Mouse (Mus musculus): ENCODE results near the gene 1700010B08Rik.
"Not testable (repeated sequence)": the region's sequence is repeated elsewhere in the genome, so short reads cannot be mapped to it uniquely, and the experiment has no call there.

1700010B08Rik gene

DNA sequence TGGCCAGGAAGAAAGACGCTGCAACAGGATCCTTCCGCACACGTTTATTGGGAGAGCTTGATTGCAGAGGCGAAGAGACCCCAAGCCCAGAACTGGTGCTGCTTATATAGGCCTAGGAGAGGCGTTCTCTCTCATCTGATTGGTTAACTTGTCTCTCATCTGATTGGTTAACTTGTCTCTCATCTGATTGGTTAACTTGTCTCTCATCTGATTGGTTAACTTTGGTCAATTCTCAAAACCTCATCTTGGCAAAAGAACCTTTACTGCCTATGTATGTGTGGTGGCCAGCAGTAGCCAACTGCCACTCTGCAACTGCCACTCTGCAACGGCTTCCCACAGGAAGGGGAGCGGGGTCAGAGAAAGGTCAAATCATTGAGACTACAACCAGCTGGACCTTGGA is at the start of gene 1700010B08Rik:
Gene 1700010B08Rik, plus strand, starts transcription at position 301 of the 400 bp plus-strand sequence.
- DNase-seq (ENCODE audit: low spot score), result not testable (repeated sequence)

DNA sequence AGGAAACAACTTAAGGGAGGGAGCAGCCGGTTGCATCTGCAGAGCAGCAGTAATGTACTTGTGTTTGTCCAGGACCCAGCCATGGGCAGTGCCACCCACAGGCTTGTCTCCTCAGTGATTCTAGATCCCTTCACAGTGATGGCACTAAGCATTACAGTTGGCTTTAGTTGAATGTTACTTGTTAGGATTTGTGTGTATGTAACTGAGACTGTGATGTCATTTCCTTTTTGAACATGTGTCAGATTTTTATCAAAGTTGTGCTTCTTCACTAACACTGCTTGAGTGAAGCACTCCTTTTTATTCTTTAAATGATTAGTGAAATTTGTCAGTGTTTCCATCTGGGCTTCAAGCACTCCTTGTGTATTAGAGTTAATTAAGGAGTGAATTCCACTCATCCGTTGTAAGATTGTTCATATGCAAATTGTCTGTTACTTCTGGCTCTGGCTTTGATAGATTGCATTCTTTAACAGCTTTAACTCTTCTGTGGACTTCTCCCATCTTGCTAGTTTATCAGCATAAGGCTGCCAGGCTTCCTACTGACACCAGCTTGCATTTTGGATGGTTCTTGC is 46.8 kb upstream of the 1700010B08Rik start:
- DNase-seq (ENCODE audit: low spot score), result no peak

- no peak for DNase-seq (ENCODE audit: low spot score)
Measured at GRCm38 (mm10) chr2:173673469-173673868, 45.7 kb upstream of the 1700010B08Rik start.

GRCm38 (mm10) chr2:173678593-173678992 is 40.6 kb upstream of the 1700010B08Rik start:
- DNase-seq (ENCODE audit: low spot score), result no peak

GRCm38 (mm10) chr2:173679217-173679616 is 40.0 kb upstream of the 1700010B08Rik start:
- no peak for DNase-seq (ENCODE audit: low spot score)

DNA sequence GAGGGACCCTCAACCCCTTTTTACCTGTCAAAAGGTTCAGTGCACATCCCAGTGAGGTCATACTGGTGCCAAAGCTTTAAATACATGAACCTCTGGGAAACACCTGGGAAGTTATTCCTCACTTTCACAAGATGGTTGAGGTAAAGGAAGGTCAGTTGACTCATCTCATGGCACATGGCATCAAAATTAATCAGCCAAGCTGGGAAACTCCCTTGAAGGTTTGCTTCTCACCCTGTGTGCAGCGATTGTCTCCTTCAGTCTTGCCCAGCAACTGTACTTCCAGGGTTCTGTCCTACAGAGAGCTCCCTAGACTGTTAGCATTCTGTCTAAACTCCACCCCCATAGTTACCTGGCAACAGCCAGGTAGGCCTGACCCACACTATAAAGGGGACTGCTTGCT is 39.1 kb upstream of the 1700010B08Rik start:
- no peak for DNase-seq (ENCODE audit: low spot score)

- no peak for DNase-seq (ENCODE audit: low spot score)
Measured at GRCm38 (mm10) chr2:173682773-173683172, 36.4 kb upstream of the 1700010B08Rik start.

GRCm38 (mm10) chr2:173685781-173686361 is 33.3 kb upstream of the 1700010B08Rik start:
- no peak for DNase-seq (ENCODE audit: low spot score)

GRCm38 (mm10) chr2:173687363-173687762 is 31.9 kb upstream of the 1700010B08Rik start:
- no peak for DNase-seq (ENCODE audit: low spot score)

- DNase-seq (ENCODE audit: low spot score), result no peak
Measured at GRCm38 (mm10) chr2:173689835-173690234, 29.4 kb upstream of the 1700010B08Rik start.

- no peak for DNase-seq (ENCODE audit: low spot score)
Measured at GRCm38 (mm10) chr2:173691748-173692147, 27.5 kb upstream of the 1700010B08Rik start.

- DNase-seq (ENCODE audit: low spot score), result no peak
Measured at GRCm38 (mm10) chr2:173692693-173693092, 26.5 kb upstream of the 1700010B08Rik start.

GRCm38 (mm10) chr2:173698850-173699249 is 20.4 kb upstream of the 1700010B08Rik start:
- DNase-seq (ENCODE audit: low spot score), result no peak

GRCm38 (mm10) chr2:173702096-173702866 is 16.9 kb upstream of the 1700010B08Rik start:
- DNase-seq (ENCODE audit: low spot score), result no peak

- no peak for DNase-seq (ENCODE audit: low spot score)
Measured at GRCm38 (mm10) chr2:173702867-173703237, 16.4 kb upstream of the 1700010B08Rik start.

GRCm38 (mm10) chr2:173705827-173706551 is 13.2 kb upstream of the 1700010B08Rik start:
- DNase-seq (ENCODE audit: low spot score), result no peak

GRCm38 (mm10) chr2:173707626-173708025 is 11.6 kb upstream of the 1700010B08Rik start:
- not testable (repeated sequence) for DNase-seq (ENCODE audit: low spot score)

DNA sequence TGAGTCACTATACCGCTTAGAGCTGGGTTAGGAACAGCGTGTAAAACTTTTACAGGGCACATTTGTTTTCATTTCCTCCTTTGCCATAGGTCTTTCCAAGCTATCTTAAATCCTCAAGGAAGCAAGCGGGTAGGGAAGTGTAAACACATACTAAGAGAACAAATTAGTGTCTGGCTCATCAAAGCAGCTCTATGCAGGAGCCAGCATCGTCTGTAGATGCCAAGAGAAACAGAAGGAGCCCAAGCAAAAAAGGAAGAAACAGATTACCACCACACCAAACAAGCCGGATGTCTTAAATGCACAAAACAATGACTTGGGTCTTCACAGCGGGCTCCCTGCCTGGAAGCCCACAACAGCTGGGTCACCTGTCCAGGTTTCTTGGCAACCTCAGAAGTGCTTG is 9.0 kb upstream of the 1700010B08Rik start:
- DNase-seq (ENCODE audit: low spot score), result no peak

- DNase-seq (ENCODE audit: low spot score), result no peak
Measured at GRCm38 (mm10) chr2:173712656-173713055, 6.6 kb upstream of the 1700010B08Rik start.

DNA sequence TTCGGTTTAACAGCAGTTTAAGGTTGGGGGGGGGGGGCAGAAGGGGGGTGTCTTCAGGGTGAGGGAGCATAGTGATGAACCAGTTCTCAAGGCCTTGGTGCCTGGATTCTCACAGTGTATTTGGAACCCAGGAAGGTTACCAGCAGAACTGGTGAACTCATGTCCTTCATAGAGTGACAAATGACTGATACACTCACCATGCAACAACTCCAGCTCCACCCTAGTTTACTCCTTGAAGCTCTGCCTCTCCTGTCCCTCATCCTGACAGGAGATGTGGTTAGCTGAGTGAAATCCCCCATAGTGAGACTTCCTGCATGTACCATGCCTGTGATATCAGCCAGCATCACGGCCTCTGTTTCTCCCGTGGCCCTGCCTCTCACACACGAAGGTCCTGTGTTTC is 6.0 kb upstream of the 1700010B08Rik start:
- no peak for DNase-seq (ENCODE audit: low spot score)

DNA sequence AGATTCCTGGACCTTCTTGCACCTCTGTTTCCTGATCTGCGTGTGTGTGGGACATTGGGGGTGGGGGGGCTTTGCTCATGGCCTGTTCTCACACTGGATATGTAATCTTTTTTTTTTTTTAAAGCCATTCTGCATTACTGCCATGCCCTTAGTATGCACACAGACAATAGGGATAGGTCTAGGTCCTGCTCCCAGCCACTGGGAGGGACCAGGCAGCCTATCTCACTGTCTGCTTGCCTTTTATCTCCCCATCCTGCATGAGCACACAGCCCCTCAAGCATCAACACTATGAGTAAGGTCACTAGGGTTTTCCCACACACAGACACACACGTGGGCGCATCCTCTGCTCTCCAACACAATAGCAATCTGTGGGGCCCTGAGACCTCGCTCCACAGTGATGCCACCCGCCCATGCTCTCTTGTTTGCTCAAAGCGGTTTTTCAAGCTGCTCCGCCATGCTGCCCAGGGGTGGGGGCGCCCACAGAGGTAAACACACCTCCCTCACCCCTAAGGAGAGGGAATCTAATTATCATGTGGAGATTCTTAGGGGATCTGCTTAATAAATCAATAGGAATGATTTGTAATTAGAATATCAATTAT is 4.5 kb upstream of the 1700010B08Rik start:
- no peak for DNase-seq (ENCODE audit: low spot score)

DNA sequence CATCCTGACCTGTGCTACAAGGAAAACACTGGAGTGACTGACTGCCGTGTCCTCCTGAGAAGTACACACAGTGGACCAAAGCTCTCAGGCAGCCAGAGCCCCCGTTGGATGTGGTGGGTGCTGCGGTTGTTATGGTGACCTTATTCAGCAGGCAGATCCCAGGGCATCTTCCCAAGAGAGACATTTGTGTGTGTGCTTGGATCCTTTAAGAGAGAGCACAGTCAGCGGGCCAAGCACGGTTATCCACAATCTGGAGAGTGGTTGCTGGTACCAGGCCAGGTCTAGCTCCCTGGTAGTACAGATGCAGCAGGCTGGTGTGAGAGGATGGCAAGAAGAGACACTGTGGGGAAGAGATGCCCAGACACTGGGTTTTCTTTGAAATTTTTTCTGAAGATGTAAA is 2.2 kb upstream of the 1700010B08Rik start:
- DNase-seq (ENCODE audit: low spot score), result no peak

Data from urinary bladder, postnatal 25 days (tissue).